Mouse (Mus musculus) lung, postnatal 25 days (tissue): ENCODE data around the gene Capn8.

Experiments used
- DNase-seq: peaks from one replicate; pipeline ENCODE4 v3.0.0; 2022; ENCODE audit warnings: low spot score

Gene Capn8

GRCm38 (mm10) chr1:182564408-182565120 lies at the start of gene Capn8:
Capn8 (plus strand) TSS chr1:182565007.
- DNase-seq, result peak; percentile 37

GRCm38 (mm10) chr1:182516758-182517676 lies 47.8 kb upstream of the Capn8 start, which contains the start of gene Capn2:
Capn2 (minus strand) TSS chr1:182517608.
- DNase-seq, result peak; percentile 90

GRCm38 (mm10) chr1:182517677-182518011 lies 47.2 kb upstream of the Capn8 start:
- no peak for DNase-seq

GRCm38 (mm10) chr1:182518143-182518680 lies 46.6 kb upstream of the Capn8 start:
- DNase-seq, result no peak

- DNase-seq, result no peak
Observed at GRCm38 (mm10) chr1:182518811-182519210, 46.0 kb upstream of the Capn8 start.

- DNase-seq, result no peak
Observed at GRCm38 (mm10) chr1:182519341-182519740, 45.5 kb upstream of the Capn8 start.

GRCm38 (mm10) chr1:182520091-182520937 lies 44.5 kb upstream of the Capn8 start:
- DNase-seq, result peak; percentile 74

- no peak for DNase-seq
Observed at GRCm38 (mm10) chr1:182520938-182521500, 43.8 kb upstream of the Capn8 start.

GRCm38 (mm10) chr1:182522961-182523360 lies 41.8 kb upstream of the Capn8 start:
- no peak for DNase-seq

- no peak for DNase-seq
Observed at GRCm38 (mm10) chr1:182523692-182524091, 41.1 kb upstream of the Capn8 start.

GRCm38 (mm10) chr1:182525601-182526000 lies 39.2 kb upstream of the Capn8 start:
- no peak for DNase-seq

- no peak for DNase-seq
Observed at GRCm38 (mm10) chr1:182527261-182527766, 37.5 kb upstream of the Capn8 start.

GRCm38 (mm10) chr1:182527921-182528858 lies 36.6 kb upstream of the Capn8 start:
- no peak for DNase-seq

- no peak for DNase-seq
Observed at GRCm38 (mm10) chr1:182533583-182533982, 31.2 kb upstream of the Capn8 start.

- no peak for DNase-seq
Observed at GRCm38 (mm10) chr1:182535080-182535481, 29.7 kb upstream of the Capn8 start.

- DNase-seq, result peak; percentile 91
Observed at GRCm38 (mm10) chr1:182539023-182539940, 25.5 kb upstream of the Capn8 start.

- no peak for DNase-seq
Observed at GRCm38 (mm10) chr1:182542110-182542509, 22.7 kb upstream of the Capn8 start.

- DNase-seq, result no peak
Observed at GRCm38 (mm10) chr1:182543136-182543535, 21.7 kb upstream of the Capn8 start.

GRCm38 (mm10) chr1:182543906-182544305 lies 20.9 kb upstream of the Capn8 start:
- DNase-seq, result no peak
